Mouse (Mus musculus): ENCODE results near the gene Ahr.

Gene Ahr

GRCm38 (mm10) chr12:35501476-35501875 is 33.4 kb downstream of the Ahr start:
- DNase-seq = no peak

DNA sequence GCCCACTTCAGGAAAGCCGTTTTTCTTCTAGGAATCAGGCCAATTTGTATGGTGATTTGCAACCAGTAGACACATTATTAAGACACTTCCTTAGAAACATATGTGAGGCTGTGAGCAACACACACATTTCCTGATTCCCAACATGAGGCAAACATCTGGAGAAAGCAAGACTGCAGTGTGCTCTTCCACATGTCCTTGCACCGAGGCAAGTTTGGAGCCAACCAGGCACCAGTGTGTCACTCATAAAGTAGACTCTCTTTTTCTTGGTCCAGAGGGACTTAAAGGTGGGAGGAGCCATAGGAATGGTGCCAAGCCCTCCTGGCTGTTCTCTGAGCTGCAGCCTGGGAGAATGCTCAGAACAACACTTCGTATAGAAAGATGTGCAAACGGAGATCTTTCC is 39.6 kb downstream of the Ahr start:
- no peak for DNase-seq

DNA sequence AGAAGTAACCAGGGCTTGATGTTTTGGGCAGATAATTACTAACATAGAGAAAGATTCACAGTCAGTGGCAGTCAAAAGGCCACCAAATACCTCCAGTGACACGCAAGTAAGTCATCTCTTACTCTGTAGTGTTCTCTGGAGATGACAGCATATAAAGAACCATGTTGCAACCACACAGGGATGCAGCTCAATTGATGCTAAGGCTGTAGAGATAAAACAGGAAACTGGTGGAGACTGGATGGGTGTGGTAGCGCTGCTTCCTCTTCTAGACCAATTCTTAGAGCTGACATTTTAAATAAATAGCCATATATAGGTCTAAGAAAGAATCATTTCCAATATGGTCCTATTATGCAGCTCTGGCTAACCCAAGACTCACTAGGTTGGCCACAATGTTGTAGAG is 54.1 kb downstream of the Ahr start:
- DNase-seq = no peak

GRCm38 (mm10) chr12:35478906-35479305 is 55.9 kb downstream of the Ahr start:
- no peak for DNase-seq

- no peak for DNase-seq
Measured at GRCm38 (mm10) chr12:35463457-35463856, 71.4 kb downstream of the Ahr start.

- no peak for DNase-seq
Measured at GRCm38 (mm10) chr12:35462667-35463066, 72.2 kb downstream of the Ahr start.

DNA sequence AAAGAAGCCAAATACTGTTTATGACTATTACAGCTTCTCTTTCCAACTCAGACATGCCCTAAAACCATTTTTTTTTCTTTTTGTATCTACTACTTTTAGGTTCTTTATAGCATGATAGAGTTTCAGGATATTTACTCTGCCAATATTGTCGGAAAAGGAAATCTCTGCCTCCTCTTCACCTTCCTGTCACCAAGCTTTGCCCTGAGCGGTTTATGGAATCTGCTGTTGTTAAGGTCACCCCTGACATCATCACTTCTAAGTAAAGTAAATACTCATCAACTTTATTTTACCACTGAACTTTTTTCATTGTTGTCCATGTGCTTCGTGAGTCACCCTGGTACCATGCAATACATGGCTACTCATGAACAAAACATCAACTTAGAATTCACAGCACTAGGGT is 75.2 kb downstream of the Ahr start:
- DNase-seq = no peak

Measured in thymus, postnatal 25 days (tissue).